Mouse (Mus musculus) urinary bladder, postnatal 4 days (tissue): ENCODE measurements around the gene Tmem88.
"Not testable (repeated sequence)": the region's sequence is repeated elsewhere in the genome, so short reads cannot be mapped to it uniquely, and the experiment has no call there.

Experiments
- DNase-seq, 2 experiments: peaks; one replicate each; pipeline ENCODE4 v3.0.0; 2021 to 2022; ENCODE audit warnings: low spot score in 2 of 2

The Tmem88 gene

DNA sequence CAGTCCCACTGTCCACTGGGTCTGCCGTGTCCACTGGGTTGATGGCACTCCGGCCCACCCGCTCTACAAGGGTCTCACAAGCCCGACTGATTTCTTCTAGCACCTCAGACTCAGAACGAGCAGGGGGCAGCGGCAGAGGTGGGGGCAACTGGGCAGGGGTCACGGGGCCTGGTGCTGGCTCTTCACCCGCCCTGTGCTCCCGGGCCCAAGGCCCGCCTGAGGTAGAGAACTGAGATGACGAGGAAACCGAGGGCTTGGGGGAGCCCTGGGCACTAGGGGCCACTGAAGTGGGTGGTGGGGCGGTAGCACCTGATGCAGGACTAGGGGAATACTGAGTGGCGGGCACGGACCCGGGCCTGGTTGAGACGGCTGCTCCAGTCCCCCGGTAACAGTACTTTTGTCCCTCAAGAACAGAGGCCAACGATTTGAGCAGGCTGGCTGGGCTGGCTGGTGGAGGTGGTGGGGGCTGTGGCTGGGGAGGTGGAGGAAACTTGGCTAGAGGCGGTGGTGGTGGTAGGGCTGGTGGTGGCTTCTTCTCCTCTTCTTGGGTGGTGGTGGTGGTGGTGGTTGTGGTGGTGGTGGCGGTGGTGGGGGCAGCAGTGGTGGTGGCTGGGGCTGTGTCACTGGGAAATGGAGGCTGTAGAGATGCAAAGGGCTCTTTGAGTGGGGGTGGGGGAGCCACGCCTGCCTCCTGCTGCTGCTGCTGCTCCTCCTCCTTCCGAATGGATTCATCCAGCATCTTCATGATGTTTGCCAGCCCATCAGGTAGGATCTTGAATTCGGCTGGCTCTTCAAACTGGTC lies 6.8 kb upstream of the Tmem88 start:
- no peak for DNase-seq

DNA sequence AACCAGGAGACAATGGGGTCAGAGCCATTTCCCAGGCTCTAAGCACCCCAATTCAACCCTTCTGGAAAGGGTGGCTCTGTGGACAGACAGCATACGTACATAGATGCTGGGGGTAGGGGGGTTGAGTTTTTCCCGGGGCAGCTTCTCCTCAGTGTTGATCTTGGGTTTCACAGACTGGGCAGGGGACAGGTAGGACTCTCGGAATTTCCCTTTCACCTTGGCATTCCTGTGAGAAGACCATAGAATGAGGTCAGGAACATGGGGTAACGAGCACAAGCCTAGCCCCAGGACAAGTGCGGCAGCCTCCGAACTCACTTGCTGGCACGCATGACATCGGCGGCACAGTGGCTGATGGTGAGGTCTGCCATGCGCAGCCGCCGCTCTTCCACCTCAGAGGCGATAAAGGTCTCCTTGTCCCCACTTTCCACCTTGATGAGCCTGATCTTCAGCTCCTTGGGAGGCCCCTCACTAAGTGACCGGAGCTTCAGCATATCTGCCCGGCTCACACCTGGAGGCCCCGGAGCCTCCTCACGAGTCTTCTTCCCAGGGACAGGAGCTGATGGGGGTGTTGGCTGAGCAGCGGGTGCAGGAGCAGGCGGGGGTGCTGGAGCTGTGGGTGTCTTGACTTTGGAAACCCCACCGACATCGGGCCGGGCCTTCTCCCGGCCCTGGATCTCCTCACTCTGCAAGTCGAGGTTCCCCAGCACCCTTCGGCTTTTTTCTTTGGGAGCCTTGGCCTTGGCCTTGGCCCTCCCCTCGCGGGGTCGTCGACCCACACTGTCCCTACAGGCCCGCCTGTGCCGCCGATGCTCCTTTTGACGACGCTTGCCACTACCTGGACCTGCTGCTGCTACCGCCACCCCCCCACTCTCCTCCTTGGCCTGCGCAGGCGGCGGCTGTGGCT lies 5.9 kb upstream of the Tmem88 start:
- no peak for DNase-seq

- no peak for DNase-seq
These were observed 4.0 kb upstream of the Tmem88 start for GRCm38 (mm10) chr11:69401987-69402386.

GRCm38 (mm10) chr11:69401210-69401637 lies 3.2 kb upstream of the Tmem88 start:
- peak in 1 of 2 experiments; percentile 81 for DNase-seq

GRCm38 (mm10) chr11:69400083-69400850 lies 2.2 kb upstream of the Tmem88 start:
- DNase-seq, result no peak

DNA sequence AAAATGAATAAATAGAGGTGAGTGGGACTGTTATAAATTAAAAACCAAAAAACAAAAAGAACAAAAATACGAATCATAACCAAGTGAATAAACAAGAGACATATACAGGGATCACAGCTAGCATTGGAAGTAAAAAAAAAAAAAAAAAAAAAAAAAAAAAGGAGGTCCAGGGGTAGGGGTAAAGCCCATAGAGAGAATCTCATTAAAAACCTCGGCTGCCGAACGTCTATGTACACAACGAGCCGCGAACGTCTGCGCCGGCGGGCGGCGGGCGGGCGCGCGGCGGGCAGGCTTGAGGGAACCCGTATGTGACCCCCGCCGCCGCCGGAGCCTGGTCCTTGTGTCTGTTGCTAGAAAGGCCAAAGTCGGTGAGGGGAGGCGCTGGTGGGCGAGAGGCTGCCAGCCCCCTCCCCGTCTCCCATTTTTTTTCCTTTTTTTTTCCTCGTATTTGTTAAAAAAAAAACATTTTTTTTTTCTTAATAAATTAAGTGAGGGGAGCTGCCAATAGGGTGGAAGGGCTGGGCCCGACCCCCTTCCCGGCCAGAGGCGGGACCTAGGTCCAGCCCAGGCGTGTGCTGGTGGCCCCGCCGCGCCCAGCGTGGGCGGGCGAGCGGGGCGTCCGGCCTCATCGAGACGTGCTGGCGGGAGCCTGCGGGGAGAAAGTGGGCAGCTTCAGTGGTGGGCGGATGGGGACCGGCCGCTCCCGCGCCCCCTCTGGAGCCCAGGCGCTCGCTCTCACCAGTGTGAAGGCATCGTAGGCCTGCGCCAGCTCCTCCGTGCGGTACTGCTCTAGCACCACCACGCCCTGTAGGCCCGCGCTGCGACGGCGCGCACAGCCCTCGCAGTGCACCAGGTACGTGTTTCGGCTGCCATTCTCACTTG lies 1.4 kb upstream of the Tmem88 start:
- no peak for DNase-seq

GRCm38 (mm10) chr11:69398486-69399200 lies 609 bp upstream of the Tmem88 start:
- no peak for DNase-seq

GRCm38 (mm10) chr11:69397581-69398057 lies 415 bp downstream of the Tmem88 start:
- DNase-seq, result no peak

DNA sequence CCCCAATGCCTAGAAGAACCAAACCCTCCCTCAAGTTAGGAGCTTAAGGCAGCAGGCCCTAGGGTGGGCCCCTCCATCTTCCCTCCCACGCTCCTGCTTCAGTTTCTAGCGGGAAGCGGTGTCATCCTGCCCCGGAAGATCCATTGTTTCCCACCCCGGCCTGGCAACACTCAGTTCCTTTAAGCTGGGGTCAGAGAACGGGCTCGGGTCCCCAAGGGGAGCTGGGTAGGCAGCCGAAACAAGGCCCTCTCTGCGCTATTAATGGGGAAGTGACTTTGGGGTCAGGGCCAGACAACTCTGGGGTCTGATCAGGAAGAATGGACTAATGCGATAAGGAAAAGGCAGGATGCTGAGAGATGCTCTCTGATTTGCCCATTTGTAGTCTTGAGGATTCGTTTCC lies 1.3 kb downstream of the Tmem88 start:
- DNase-seq, result no peak

DNA sequence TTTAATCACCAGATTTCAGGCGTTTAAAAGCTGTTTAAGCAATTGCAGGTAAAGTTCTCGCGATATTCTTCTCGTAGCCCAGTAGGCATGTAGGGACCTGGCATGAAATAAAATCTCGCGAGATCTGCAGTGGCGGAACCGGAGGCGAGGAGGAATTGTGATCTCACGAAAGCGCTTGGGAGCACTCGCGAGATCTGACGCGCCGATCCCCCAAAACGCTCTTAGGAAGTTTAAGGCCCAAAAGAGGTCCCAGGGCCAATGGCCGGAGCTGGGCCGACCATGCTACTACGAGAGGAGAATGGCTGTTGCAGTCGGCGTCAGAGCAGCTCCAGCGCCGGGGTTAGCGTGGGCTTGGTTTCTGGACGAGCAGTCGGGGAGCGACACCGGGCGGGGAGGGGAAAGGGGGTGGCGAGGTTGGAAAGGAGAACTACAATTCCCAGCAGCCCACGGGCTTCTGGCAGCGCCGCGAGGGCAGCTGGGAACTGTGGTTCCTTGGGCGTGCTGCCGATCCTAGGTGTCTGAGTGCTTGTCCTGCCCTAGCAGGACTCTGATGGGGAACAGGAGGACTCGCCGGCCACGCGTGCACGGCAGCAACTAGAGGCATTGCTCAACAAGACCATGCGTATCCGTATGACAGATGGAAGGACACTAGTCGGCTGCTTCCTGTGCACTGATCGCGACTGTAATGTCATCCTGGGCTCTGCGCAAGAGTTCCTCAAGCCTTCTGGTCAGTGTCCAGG lies 2.2 kb downstream of the Tmem88 start:
- peak; percentile 93 to 94 for DNase-seq

DNA sequence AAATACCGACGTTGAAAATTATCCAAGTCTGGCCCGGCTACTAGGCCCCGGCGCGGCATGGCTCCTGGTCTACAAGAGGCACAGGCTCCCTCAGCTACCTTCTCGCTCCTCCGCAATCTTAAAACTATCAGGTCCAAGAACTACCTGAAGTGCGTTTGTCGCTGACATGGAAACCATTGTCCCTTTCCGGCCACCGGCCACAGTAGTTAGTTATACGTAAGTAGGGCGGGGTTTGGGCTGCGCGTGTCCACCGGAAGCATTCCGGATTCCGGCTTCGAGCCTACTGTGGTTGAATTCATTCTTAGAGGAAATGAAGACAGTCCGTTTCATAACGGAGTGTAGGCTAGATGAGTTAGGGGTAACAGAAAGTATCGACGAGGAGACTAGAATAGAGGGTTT lies 2.8 kb downstream of the Tmem88 start, which contains the start of the genes Naa38 and Cyb5d1:
Gene Naa38 (plus strand): TSS at position 253 of the 399 bp plus-strand sequence.
Gene Cyb5d1 (minus strand): TSS at position 397 of the 399 bp plus-strand sequence.
- DNase-seq, result peak in 1 of 2 experiments; percentile 81

GRCm38 (mm10) chr11:69394591-69395167 lies 3.4 kb downstream of the Tmem88 start:
- not testable (repeated sequence) for DNase-seq

- no peak for DNase-seq
These were observed 7.5 kb downstream of the Tmem88 start for GRCm38 (mm10) chr11:69390400-69391034.

DNA sequence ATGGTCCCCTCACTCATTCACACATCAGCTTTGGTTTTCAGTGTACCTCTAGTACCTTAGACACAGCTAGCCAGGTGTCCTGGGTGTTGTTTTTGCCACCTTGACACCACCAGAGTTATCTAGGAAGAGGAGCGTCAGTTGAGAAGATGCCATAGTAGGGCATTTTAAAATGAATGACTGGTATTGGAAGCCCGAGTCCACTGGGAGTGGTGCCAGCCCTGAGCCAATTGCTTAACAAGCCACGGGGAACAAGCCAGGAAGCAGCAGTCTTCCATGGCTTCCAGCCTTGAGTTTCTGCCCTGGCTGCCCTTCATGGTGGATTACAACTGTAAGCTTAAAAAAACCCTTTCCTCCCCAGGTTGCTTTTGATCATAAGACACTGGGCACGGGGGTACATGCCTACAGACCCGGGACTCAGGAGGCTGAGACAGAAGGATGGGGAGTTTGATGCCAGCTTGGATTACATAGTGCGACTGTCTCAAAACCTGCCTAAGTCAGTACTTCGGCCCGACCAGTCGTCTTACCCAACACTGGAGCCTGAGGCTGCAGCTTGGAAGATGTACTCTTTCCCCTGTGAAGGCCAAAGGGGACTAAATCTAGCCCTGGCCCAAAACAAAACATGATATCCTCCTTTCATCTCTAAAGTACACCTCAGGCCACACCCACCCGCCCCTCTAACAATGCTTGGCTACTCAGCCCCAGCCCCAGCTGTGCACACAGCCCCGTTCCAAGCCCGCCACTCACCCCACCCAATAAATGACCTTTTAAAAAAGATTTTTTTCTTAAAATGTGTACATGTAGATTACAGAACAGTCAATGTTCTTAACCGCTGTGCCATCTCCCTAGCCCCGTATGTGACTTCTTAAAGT lies 8.3 kb downstream of the Tmem88 start:
- DNase-seq, result no peak

DNA sequence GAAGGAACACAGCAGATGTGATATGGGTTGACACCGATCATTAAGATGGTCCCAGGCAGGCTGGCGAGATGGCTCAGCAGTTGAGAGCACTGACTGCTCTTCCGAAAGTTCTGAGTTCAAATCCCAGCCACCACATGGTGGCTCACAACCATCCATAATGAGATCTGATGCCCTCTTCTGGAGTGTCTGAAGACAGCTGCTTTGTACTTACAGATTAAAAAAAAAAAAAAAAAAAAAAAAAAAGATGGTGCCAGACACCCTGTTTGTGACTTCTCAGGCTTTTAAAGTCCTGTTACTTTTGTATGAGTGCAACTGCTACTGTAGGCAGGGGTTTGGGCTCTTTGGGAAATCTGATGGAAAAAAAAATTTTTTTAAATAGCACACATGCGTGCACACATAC lies 9.4 kb downstream of the Tmem88 start:
- no peak for DNase-seq

- DNase-seq, result no peak
These were observed 11.3 kb downstream of the Tmem88 start for GRCm38 (mm10) chr11:69386758-69387157.

GRCm38 (mm10) chr11:69384979-69385378 lies 13.1 kb downstream of the Tmem88 start:
- DNase-seq, result no peak
